Mouse (Mus musculus) thymus, postnatal 14 days (tissue): ENCODE measurements around the gene Podnl1.
A peak's percentile ranks its signal among the peaks of the same experiment; 100 is the strongest.

Experiments
- DNase-seq: peaks from one replicate; pipeline ENCODE4 v3.0.0; 2021

Podnl1 gene

DNA sequence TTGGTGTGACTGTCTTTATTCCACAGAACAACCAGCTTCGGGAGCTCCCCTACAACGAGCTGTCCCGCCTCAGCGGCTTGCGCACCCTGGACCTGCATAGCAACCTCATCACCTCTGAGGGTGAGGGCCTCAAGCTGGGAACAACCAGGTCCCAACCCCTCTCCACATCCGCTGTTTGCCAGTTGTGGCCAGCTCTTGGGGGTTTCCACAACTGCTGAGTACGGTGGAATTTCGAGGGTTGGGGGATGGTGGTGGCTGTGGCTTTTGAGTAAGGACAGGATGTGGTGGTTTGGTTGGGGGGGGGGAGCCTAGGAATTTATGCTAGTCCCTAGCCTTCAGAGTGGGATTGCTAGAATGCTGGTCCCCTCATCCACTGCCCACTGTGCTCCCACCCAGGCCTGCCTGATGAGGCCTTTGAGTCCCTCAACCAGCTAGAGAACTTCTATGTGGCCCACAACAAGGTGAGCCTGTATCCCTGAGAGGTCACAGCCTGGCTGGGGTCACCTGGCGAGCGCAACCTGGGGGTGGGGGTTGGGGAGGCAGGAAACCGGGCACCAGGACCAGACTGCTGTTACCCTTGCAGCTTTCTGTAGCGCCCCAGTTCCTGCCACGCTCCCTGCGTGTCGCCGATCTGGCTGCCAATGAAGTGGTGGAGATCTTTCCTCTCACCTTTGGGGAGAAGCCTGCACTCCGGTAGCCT is 1.6 kb downstream of the Podnl1 start:
- DNase-seq: peak; percentile 79

GRCm38 (mm10) chr8:84128277-84128676 is 2.5 kb downstream of the Podnl1 start:
- DNase-seq: peak; percentile 73

DNA sequence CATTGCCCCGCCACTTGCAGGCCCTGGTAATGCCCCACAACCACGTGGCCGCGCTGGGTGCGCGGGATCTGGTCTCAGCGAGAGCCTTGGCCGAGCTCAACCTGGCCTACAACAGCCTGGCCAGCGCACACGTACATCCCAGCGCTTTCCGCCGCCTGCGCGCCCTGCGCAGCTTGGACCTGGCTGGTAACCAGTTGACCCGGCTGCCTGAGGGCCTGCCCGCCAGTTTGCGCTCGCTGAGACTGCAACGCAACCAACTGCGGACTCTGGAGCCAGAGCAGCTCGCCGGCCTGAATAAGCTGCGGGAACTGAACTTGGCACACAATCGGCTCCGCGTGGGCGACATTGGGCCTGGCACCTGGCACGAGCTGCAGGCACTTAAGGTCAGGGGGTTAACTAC is 5.0 kb downstream of the Podnl1 start:
- no peak for DNase-seq

- peak; percentile 36 for DNase-seq
These were observed 6.4 kb downstream of the Podnl1 start for GRCm38 (mm10) chr8:84132225-84132624.

DNA sequence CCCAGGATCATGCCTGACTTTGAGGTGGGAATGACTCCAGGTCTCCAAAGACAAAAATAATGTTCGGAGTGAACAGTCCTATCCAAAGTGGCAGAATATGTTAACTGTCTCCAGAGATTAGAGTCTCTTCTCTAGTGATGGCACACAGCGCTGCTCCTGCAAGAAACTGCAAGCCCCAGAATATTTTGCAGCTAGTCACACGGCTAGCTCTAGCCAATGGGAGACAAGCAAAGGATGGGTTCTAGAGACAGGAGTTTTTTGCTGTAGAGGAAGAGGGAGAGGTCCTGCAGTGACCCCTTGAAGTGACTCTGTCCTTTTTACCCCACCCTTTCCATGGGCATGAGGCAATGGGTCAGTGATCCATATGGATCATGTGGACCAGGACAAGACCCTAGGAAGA is 12.1 kb downstream of the Podnl1 start:
- no peak for DNase-seq

DNA sequence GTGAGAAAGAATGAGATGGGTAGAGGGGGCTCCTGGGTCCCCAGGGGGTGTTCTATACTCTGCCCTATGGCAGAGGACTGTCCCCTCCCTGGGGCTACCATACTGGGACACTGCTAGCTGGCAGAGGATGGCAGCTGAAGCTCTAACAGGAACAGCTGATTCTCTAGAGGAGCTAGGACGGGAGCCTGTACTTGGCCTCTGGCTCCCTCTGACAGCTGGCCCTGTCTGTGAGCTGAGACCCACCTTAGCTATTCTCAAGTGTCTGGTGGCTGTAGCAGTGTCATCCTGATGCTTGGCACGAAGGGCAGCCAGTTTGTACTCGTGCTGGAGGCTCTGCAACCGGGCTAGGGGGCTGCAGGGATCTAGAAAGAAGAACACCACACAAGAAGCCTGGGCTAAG is 15.0 kb downstream of the Podnl1 start:
- no peak for DNase-seq

DNA sequence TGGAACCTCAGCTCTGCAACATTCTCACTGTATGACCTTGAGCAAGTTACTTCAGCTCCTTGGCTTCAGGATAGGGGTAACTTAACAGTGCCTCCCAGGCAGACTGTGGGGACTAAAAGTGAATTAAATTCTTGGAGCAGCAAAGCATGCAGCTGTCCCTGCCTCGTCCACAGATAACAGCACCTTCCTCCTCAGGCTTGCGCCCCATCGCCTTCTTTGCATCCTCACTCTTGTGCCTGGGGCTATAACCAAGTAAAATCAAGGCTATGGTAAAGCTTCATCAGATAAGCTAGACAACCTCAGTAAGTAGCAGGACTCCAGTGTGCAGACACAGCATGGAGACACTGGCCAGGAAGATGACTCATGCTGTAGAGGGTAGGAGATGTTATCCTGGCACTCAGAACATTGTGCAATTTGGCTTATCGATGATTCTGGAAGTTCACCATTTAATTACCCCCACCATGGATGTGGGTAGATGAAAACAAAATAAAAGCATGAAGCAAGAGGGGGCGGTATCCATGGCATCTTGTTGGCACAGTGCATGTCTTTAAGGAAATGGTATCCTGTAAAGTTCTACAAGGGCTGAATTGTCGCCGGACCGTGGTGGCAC is 19.0 kb downstream of the Podnl1 start:
- DNase-seq: no peak

DNA sequence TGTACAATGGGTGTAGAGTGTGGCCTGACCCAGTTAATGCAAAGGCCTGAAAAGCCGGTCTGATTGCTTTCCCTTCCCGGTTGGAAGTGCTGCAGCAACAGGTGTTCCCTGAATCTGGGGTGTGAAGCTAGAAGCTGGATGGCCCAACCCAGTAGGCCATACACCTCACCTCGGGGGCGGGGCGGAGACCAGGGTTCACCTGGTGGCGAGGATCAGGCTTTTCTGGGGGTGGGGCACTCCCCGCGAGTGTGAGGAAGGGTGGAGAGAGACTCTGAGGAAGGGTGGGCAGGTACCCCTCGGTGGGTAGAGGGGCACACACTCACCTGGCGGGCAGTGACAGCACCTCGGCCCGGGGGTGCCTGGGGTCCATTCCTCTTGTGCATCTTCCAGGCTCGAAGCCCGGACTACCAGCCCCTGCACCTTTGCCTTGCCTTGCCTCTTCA is 21.6 kb downstream of the Podnl1 start:
- no peak for DNase-seq

DNA sequence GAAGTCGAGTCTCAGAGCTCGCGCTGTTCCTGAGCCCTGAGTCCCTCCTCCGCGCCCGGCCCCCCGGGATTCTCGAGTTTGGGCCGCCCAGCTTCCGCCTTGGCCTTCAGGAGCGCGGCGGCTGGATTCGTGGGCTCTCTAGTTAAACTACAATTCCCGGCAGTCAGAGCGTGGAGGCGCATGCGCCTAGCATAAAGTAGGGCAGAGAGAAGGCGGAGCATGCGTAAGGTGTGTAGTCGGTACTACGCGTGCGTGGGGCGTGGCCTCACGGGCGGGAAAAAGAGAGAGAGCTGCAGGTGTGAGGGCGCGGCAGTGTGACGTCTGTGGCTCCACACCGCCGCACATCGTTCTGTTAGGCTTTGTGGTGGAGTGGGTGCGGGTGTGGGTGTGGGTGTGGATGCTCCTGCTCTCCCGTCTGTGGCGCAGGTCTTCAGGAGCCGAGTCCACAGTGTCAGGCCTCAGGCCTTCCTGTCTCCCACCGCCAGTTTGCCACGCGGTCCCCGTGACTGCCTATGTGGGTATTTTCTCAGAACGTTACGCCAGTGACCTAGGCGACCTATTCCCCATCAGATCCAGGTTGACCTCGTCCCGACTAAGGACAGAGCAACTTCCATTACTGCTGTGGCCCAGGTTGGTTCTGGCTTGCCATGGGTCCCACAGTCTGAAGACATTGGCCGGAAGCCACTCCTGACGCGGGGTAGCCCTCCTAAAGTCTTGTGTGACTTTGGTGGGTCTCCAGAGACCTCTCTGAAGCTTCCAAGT is 22.2 kb downstream of the Podnl1 start, which contains the start of the genes Cc2d1a and 4930432K21Rik:
Gene Cc2d1a (minus strand): TSS at position 168 of the 762 bp plus-strand sequence.
Gene 4930432K21Rik (plus strand): TSS at position 257 of the 762 bp plus-strand sequence.
- DNase-seq: peak; percentile 97

GRCm38 (mm10) chr8:84148531-84148850 is 22.7 kb downstream of the Podnl1 start:
- no peak for DNase-seq

DNA sequence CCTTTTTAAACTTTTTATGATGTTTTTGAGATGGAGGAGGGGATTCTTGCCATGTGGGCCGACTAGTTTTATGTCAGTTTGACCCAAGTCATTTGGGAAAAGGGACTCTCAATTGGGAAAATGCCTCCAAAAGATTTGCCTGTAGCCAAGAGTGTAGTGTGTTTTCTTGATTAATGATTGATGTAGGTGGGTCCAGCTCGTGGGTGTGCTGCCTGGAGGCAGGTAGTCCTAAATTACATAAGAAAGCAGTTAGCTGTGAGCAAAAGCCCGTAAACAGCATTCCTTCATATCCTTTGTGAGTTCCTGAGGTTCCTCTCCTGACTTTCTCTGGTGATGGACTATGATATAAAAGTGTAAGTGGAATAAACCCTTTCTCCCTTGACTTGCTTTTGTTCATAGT is 23.4 kb downstream of the Podnl1 start:
- DNase-seq: no peak

DNA sequence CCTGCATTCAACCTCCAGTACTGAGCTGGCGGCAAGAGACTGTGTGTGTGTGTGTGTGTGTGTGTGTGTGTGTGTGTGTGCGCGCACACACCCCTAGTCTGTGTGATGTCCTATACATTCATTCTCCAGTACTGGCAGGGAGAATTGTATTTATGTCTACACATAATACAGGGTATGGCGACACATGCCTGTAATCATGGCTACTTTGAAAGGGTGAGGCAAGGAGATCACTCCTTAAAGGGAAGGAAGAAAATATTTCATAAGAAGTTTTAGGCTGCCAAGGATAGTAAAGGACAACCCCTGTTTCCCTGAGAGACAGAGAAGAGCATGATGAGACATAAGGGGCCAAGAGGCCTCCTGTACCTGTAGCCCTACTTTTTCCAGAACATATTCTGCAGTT is 31.8 kb downstream of the Podnl1 start:
- DNase-seq: no peak

DNA sequence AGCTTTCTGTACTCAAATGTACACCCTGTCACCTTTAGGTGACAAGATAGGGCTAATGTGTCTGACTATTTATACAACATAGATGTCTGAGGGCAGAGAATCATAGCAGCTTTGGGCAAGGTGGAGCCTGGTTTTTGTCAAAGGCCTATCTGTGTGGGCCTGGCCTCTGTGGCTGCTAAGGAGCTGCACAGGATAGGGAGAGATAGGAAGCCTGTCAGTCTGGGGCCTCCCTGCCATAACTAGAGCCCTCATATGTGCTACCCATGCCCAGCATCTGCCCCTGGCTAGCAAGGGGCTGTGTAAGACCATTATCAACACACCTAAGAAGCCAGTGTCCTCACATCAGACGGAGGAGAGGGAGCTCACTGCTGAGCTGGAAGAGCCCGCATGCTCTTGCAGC is 41.9 kb downstream of the Podnl1 start:
- DNase-seq: no peak

DNA sequence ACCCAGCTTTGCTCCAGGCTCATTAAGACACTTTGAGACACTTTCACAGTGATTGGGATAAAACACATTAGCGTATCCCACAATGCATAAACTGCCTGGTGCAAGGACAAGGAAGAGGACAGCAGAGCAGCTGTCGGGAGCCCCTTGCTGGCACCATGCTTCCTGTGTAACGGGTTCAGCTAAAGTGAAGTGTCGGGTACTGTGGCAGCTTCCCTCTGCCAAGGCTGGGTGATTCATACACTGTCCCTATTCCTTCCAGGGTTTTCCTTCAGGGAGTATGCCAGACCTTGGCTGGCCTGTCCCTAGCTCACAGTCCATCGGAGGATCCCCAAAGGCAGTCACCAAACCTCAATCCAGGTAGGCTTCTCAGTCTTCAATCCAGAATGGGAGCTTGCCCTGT is 44.3 kb downstream of the Podnl1 start:
- no peak for DNase-seq

DNA sequence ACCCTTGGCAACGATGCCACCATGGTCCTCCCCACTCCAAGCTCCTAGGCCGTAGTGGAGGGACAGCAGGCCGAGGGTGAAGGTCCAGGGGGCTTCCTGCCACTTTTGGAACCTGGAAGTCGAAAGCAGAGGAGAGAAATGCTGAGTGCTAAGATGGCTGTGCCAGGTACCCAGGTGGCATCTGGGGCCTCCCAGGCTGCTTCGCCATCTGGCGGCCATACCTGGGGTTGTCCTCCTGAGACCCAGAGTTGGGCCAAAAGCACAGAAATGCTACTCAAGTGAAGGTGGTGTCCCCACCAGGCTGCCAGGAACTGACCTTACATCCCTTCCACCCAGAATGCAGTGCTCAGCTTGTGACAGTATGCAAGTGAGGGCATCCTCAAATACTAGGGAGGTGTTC is 48.1 kb downstream of the Podnl1 start:
- peak; percentile 53 for DNase-seq

DNA sequence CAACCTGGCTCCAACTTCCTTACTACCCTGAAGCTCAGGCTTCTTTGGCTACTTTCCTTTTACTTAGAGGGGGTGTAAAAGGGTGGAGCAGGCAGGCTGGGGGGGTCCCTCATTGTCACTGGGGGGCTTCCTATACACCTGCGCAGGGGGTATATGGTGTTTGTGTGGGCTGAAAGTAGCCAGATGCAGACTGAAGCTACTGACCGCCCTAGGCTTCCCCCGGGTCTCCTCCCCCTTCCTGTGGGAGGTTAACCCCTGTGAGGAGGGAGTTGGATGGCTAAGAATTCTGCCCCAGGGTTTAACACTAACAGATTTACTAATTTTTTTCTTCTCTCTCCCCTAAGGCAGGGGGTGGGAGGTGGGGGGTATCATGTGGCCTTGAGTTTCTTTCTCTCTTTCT is 50.8 kb downstream of the Podnl1 start:
- peak; percentile 48 for DNase-seq

DNA sequence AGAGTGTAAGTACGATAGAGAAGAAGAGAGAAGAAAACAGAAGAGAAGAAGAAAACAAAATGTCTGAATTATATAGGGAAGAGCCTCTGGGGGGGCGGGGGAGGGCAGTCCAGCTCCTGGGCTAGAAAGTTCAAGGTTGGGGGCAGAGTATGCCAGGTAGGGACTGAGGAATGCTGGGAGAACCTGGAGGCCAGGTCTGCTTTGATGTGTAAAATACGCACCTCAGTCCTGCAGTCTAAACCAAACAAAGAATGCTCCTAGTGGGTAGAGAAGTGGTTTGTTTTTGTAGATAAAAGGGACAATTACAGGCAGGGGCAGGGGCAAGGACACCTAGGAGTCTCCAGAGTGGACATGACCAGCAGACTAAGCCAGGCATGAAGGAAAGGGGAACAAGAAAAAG is 51.6 kb downstream of the Podnl1 start:
- DNase-seq: no peak

DNA sequence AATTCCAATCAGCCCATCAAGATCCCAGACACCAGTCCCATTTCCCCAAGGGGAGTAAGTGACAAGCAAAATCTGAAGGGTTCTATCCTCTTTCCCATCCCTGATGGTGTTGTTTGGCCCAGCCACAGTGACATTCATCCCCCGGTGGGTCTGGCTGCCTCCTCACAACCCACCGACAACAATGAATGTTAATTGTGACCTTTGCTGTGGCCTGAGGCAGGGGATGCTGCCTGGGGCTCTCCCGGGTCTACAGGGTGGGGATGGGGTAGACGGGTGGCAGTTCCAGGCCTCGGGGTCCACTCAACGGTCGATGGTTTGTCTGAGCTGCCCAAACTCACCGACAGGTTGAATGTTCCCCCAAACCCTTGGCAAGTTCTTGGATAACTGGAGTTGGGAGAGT is 52.8 kb downstream of the Podnl1 start:
- no peak for DNase-seq

DNA sequence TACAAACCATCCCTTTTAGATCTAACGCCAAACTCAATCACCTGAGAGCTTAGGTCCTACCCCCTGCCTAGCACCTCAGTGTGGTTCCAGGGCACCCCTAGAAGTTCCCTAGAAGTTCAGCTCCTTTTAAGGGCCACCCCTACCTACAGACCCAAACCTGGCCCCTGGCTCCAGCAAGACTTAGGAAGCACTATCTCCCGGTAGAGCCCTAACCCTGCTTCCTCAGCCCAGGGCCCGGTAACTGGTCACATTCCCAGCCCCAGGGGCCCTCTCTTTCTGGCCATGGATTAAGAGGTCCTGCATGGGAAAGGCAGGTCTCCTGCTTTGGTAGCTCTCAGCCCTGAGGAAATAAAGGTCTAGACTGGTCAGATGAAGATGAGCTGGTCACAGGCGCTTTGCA is 54.2 kb downstream of the Podnl1 start:
- DNase-seq: no peak

- peak; percentile 87 for DNase-seq
These were observed 54.9 kb downstream of the Podnl1 start for GRCm38 (mm10) chr8:84180530-84181190.
